Mouse (Mus musculus): ENCODE data around the gene Lnx1.

DNA sequence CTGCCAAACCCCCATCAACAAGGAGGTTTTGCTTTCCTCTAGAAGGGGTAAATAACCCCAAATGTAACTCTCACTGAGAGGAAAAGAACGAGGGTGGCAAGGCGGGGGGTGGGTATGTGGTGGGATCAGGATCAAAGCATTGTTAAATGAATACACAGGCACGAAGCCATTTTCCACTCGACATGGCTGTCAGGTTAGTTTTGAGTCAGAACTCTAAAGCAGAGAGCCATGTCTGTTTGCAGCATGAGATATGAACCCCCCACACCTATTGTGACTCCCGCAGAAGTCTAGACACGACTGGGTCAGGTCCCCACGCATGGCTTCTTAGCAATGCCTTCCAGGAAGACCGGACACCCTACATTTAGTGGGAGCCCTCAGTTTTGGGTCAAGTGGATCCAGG is 24.6 kb upstream of the Lnx1 start:
- TF ChIP-seq CTCF (IDR thresholded peaks at IDR 0.05; ENCODE audit: borderline replicate concordance, insufficient read depth, low read length) (no peak), POLR2A (IDR thresholded peaks at IDR 0.05; ENCODE audit: low read depth, low read length) (no peak)

Measured in embryonic fibroblast, embryonic 13.5 days (primary cell).